Mouse (Mus musculus): Measurements from ENCODE around the gene Plcd3.

The Plcd3 gene

DNA sequence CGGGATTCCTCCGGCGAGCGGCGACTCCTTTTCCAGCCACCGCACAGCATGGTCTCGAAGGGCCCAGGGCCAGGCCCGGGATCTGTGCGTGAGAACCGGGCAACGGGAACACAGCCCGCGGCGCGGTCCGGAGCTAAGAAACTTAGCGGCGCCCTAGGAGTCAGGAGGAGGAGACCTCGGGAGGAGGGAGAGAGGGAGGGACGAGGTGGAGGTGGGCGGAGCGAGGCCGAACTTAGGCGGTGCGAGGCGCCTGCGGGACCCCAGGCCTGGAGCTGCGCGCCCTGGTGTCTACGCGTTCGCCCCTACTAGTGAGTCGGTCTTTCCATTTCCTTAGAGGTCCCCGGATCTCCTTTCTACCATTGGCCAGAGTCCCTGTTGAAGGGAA, at the start of gene Plcd3, which contains the start of gene Acbd4:
Plcd3 (minus strand) TSS at position 178 of the 385 bp plus-strand sequence.
Acbd4 (plus strand) TSS at position 202 of the 385 bp plus-strand sequence.
- DNase-seq: peak; percentile 87

GRCm38 (mm10) chr11:103149771-103150170, 48.3 kb upstream of the Plcd3 start:
- no peak for DNase-seq

GRCm38 (mm10) chr11:103147766-103148165, 46.3 kb upstream of the Plcd3 start:
- peak; percentile 87 for DNase-seq

- no peak for DNase-seq
Measured at GRCm38 (mm10) chr11:103146386-103146785, 44.9 kb upstream of the Plcd3 start.

- peak; percentile 21 for DNase-seq
Measured at GRCm38 (mm10) chr11:103144309-103145285, 43.1 kb upstream of the Plcd3 start.

DNA sequence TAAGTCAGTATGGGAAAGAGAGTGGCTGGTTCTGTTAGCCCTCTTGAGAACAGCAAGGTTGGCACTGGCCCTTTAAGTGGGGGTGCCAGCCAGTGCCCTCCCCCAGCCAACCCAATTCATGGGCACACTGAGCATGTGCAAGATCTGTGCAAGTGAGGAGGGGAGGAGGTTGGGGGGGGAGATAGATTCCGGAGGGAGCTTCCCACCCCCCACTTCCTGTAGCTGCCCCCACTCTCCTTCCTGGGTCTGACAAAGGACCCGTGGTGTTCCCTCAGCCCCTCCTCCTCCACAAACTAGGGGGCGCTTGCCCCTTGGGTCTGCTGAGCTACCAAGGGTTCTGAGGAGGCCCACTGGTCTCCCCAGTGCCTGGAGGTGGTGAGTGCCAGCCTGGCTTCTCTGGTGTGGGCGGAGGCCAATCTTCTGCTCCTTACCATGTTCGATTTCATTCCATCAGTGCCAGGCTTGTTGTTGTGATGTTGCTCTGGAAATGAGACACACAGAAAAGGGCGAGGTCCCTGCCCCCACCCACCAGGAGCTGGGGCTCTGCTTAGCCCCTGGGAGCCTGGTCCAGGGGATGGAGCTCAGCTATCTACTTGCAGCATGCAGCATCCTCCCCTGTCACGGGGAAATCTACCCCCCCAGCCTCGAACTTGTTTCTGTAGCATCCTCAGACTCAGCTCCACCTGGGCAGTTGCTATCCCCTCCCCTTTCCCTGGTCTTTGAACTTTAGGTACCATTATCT, 41.2 kb upstream of the Plcd3 start:
- peak; percentile 80 for DNase-seq

DNA sequence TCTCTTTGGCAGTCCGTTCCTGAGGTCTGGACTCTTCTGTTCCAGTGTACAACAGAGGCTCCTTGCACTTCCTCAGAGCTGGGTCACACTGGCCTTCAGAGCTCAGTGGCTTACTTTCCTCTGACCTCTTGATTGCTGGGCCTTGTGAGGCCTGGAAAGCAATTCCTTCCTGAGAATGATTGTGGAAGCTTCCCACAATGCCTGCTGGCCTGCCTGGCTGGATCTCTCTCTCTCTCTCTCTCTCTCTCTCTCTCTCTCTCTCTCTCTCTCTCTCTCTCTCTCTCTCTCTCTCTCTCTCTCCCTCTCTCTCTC, 40.4 kb upstream of the Plcd3 start:
- peak; percentile 46 for DNase-seq

GRCm38 (mm10) chr11:103141101-103141943, 39.9 kb upstream of the Plcd3 start:
- DNase-seq: peak; percentile 73

DNA sequence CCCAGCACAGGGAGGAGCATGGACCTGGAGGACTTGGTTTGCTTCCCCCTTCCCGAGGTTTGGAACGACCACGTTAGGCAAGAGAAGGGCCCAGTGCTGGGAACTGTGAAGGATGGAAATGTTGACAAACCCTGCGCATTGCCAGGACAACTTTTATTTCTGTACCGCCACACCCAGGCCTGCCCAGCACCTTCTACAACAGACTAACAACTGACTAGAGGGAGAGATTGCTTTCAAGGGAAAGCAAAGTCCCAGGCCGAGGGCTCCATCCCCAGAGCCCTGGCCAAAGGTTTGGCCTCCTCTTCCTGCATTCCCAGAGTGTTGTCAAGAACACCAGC, 39.3 kb upstream of the Plcd3 start:
- DNase-seq: no peak

DNA sequence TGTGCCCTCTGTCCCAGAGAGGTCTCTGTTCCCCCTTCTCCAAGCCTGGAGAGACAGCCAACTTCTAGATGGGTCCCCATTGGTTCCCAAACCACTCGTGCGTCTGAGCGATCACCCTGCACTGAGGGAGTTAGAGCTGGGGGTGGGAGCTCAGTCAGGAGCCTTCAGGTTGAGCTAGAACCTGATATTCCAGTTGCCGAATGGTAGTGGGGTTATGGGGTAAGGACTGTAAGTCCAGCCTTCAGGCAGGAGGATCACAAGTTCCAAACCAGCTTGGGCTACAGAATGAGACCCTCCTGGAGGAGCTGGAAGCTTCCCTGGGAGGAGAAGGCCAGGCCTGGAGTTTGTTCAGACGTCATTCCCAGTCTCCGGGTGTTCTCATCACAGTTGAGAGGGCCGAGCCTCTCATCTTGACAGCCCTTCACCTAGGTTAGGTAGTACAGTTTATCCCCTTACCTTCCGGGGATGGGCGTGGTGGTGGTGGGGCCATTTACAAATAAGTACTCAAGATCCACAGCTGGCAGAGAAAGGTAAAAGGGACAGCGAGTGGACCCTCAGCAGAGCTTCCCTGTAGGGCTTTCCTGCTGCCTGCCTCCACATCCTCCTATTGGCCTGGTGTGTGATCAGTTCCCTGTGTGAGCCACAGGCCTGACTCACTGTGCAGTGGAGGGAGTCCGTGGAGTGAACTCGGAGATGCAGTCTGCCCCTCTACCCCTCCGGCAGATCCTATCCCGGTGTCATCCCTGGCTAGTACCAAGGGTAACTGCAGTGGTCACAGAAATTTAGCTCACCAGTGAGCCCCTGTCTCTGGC, 38.7 kb upstream of the Plcd3 start:
- DNase-seq: no peak

- DNase-seq: no peak
Measured at GRCm38 (mm10) chr11:103136039-103136577, 34.6 kb upstream of the Plcd3 start.

DNA sequence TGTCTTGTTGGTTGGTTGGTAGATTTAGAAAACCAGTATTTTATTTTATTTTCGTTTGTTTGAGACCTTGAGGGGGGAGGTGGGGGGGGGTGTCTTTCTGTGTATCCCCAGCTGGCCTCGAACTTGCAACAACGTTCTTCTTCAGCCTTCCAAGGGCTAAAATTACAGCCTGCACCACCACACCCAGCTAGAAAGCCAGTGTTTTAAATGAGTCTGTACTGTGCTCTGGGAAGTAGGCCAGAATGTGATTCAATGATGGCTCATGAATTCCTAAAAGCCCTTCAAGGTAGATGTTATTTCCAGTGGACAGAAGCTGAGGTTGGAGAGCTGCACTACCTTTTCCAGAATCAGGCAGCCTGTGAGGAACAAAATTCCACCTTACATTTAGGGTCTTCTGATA, 32.8 kb upstream of the Plcd3 start:
- DNase-seq: no peak

DNA sequence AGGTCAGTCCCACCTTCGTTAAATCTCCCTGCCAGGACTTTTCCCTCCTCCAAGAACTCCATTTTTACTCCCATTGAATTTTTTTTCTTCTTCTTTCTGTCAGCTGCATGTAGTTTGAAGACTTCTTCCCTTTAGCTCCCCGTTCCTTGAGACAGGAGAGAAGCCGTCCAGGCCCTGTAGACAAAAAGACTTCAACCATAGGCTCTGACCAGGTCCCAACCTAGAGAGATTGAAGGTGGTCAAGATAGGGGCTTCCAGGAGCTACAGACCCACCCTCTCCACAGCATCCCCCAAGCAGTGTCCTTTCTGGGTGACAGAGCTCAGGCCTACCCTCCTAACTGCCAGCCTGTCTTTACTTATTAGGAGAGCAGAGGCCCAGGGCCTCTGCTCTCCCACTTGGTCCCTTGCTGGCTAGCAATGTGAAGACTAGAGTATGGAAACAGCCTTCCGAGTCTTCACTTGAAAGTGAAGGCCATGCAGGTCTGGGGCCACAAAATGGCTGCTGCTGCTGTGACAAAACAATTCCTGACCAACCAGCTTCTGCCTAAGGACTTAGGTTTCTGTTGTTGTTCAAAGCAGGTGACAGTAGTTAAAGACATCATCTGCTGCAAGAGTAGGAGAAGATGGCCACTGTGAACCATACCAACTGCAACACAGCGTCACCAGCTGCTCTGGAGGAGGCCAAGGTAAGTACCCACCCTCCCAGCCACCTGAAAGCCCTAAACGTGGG, 32.2 kb upstream of the Plcd3 start:
- no peak for DNase-seq

- DNase-seq: peak; percentile 100
Measured at GRCm38 (mm10) chr11:103132576-103133455, 31.4 kb upstream of the Plcd3 start.

- no peak for DNase-seq
Measured at GRCm38 (mm10) chr11:103131701-103132575, 30.5 kb upstream of the Plcd3 start, which contains the start of gene Hexim2. Hexim2 (plus strand) TSS chr11:103132429.

GRCm38 (mm10) chr11:103120315-103120714, 18.9 kb upstream of the Plcd3 start:
- no peak for DNase-seq

GRCm38 (mm10) chr11:103119609-103120008, 18.2 kb upstream of the Plcd3 start:
- no peak for DNase-seq

DNA sequence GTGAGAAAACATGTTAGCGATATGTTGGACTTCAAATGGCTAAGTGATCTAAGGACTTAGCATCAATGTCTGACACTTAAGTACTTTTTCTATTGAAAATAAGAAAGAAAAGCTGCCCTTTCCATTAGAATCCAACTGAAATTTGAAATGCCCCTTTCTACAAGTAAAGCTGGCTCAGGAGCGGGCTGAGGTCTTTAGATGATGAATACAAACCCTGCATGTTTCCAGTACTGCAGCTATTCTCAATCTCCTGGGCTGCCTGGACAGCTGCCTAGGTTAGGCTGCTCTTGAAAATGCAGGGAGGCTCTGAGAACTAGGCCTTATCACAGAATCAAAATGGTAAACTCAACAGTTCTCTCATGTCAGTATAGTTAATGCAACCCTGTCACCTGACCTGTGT, 17.4 kb upstream of the Plcd3 start:
- DNase-seq: no peak

GRCm38 (mm10) chr11:103117591-103118009, 16.1 kb upstream of the Plcd3 start:
- DNase-seq: no peak
